Mouse (Mus musculus): ENCODE data around the gene Gatad1. TPM values are rescaled to one million over a fixed set of nuclear protein-coding genes. Genes with fewer than 3 reads are reported as not detected.
"Not testable (repeated sequence)": the region's sequence is repeated elsewhere in the genome, so short reads cannot be mapped to it uniquely, and the experiment has no call there.

The Gatad1 gene
- 10 to 100 TPM; 85.9 to 93.7 (median 90.6) TPM for total RNA-seq (2022)

- no peak for DNase-seq (ENCODE audit: low spot score)
Observed at GRCm38 (mm10) chr5:3657085-3657484, at the start of gene Gatad1. TSS of gene Gatad1 (minus strand) at chr5:3657185.

GRCm38 (mm10) chr5:3702180-3702579 is 45.2 kb upstream of the Gatad1 start:
- DNase-seq (ENCODE audit: low spot score), result no peak

DNA sequence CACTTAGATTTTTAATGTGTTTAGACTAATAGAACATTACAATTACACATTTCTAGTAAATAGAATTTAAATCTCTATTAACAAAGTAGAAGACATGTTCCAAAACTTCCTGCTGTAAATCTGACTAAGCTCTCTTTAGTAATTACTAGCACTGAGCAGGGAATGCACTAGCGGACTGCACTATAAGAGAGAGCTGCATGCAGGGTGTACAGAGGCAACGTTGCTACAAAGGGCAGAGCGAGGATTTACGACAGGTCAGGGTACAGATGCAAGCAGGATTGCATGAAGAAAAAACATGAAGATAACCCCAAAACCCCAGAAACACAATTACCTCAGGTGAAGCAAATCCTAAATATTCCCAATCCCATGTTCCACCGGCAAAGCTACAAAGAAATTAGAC is 43.0 kb upstream of the Gatad1 start:
- DNase-seq (ENCODE audit: low spot score), result no peak

GRCm38 (mm10) chr5:3696031-3696430 is 39.0 kb upstream of the Gatad1 start:
- no peak for DNase-seq (ENCODE audit: low spot score)

DNA sequence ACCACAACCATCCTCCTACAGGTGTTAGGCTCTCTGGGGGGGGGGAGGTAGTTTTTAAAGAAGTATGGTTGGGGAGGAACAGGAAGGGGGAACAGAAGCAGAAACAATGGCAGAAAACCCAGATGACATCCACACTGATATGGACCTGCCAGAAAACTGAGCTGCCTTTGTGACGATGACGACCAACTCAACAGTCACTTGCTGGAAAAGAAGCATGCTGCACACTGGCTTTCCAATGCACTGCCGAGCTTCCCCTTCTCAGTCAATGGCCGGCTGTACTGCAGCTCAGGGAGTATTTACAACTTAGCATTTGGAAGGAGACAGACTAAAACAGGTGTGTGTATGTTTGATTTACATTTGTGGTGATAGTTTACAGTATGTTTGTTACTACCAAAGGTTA is 38.2 kb upstream of the Gatad1 start:
- no peak for DNase-seq (ENCODE audit: low spot score)

DNA sequence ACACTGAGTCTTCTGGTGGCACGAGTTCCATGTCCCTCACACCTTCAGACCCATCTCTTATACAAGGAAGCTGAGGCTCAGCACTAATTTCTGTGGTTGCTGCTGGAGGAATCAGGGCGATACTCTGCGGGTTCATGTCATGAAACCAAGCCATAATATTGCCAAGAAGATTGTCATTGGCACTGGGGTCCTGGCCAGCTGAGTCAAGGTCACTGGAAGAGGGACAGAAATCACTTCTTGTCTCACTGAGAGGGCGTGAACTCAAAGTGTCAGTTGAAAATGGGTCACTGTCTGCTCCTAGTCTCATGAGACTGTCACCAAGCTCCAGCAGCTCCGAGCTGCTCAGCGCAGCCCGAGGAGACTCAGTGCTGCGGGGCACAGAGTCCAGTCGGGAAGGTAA is 36.0 kb upstream of the Gatad1 start:
- no peak for DNase-seq (ENCODE audit: low spot score)

DNA sequence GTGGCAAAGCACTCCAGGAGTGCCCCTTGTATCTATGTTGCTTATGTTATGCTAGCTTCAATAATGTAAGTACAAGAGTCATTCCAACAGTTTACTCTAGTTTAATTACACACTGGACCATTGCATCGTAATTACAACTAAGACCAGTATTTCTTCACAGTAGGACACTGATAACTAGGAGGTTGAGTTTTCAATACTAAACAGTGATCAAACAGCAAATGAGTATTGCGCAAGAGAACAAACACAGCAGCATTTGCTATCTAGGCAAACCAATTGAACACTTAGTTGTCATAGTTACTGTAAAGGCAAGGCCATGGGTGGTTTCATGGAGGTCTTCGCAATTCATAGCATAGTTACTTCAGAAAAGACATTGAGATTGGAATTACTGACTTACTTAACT is 34.3 kb upstream of the Gatad1 start:
- no peak for DNase-seq (ENCODE audit: low spot score)

- no peak for DNase-seq (ENCODE audit: low spot score)
Observed at GRCm38 (mm10) chr5:3688298-3688697, 31.3 kb upstream of the Gatad1 start.

GRCm38 (mm10) chr5:3669938-3670554 is 13.1 kb upstream of the Gatad1 start:
- DNase-seq (ENCODE audit: low spot score), result no peak

- DNase-seq (ENCODE audit: low spot score), result no peak
Observed at GRCm38 (mm10) chr5:3666585-3666984, 9.6 kb upstream of the Gatad1 start.

DNA sequence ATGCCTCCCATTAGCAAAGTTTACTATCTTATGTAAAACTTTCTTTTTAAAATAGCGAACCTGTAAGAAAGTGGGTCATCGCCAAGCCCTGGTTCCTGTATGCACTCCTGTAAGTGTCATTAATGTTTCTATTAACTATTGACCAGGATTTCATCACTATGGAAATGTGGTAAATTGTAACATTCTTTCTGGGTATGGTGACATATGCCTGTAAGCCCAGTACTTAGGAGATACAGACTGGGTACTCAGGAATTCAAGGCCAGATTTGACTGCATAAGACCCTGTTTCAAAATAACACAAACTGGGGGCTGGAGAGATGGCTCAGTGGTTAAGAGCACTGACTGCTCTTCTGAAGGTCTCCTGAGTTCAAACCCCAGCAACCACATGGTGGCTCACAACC is 8.2 kb upstream of the Gatad1 start:
- no peak for DNase-seq (ENCODE audit: low spot score)

GRCm38 (mm10) chr5:3653801-3654200 is 3.2 kb downstream of the Gatad1 start:
- DNase-seq (ENCODE audit: low spot score), result no peak

DNA sequence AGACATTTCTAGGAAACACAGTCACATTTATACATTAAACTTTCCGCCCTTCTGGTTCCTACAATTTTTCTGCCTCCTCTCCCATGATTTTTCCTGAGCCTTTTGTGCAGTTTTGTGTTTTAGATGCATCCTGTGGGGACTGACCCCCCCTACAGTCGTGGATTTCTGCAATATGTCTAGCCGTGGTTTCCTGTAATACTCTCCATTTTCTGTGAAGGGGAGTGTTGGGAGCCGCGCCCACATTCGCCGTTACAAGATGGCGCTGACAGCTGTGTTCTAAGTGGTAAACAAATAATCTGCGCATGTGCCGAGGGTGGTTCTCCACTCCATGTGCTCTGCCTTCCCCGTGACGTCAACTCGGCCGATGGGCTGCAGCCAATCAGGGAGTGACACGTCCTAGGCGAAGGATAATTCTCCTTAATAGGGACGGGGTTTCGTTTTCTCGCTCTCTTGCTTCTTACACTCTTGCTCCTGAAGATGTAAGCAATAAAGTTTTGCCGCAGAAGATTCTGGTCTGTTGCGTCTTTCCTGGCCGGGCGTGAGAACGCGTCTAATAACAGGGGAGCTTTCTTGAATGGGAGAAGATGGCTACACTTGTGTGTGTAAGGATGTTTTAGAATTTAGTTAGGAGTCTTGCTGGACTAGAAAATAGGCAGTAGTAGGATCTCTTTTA is 3.9 kb downstream of the Gatad1 start:
- DNase-seq (ENCODE audit: low spot score), result not testable (repeated sequence)

GRCm38 (mm10) chr5:3651621-3652020 is 5.4 kb downstream of the Gatad1 start:
- DNase-seq (ENCODE audit: low spot score), result no peak

DNA sequence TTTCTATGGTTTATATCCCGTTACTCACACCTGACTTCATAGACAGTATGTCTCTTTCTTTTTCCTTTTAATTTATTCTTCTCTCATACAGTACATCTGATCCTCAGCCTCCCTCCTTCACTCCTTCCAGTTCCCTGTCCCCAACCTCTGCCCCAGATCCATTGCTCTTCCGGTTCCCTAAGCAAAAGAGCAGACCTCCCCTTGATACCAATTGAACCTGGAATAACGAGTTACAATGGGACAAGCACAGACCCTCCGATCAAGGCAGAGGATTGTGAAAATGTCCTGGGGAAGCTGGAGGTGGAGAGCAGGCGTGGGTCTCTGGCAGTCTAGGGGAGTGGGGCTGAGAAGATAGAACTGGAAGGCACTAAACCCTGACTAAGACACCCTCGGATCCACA is 6.1 kb downstream of the Gatad1 start, which contains the start of gene Tmbim7:
Gene Tmbim7, plus strand, starts transcription at position 301 of the 400 bp plus-strand sequence.
- DNase-seq (ENCODE audit: low spot score), result no peak

GRCm38 (mm10) chr5:3648849-3649210 is 8.2 kb downstream of the Gatad1 start:
- no peak for DNase-seq (ENCODE audit: low spot score)

DNA sequence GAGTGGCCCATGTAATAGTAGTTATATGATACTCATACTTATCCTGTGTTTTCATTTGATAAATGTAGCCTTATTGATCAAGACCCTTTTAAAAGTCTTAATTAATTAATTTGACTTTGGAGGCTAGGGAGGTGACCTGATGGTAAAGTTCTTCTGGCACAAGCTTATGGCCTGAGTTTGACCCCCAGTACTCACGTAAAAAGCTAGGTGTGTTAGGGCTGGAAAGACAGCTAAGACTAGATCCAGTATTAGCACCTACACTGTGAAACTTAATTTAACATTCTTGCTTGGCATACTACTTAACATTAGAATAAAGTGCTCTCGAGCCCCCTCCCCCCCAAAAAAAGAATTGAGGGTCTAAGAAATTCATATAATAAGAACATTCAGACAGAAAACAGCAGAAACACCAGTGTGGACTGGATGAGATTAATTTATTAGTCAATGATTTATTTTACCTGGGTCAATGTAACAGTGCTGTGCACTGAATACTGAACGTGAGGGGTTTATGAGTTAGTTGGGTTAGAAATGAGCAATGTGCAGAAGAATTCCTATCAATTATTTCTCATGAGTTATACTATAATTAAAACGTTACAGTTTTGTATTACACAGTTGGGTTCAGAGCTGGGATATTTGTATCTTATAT is 8.7 kb downstream of the Gatad1 start:
- no peak for DNase-seq (ENCODE audit: low spot score)

DNA sequence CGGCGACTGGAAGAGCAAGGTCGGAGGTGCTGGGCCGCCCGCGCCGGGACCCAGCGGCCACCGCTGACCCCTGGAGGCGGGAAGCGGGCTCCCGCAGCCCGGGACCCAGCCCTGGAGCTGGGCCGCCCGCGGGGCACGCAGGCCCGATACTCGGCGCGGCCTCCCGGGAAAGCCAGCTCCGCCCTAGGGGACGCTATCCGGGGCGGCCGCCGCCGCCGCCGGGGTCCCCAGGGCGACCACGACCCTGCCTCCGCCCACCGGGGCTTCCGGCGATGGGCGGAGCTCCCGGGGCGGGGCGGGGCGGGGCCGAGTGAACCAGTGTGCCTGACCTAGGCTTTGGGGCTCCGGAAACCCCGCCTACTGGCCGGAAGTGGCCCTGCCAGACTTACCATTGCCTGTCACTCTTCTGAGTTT is 9.3 kb downstream of the Gatad1 start:
- DNase-seq (ENCODE audit: low spot score), result peak; percentile 87

DNA sequence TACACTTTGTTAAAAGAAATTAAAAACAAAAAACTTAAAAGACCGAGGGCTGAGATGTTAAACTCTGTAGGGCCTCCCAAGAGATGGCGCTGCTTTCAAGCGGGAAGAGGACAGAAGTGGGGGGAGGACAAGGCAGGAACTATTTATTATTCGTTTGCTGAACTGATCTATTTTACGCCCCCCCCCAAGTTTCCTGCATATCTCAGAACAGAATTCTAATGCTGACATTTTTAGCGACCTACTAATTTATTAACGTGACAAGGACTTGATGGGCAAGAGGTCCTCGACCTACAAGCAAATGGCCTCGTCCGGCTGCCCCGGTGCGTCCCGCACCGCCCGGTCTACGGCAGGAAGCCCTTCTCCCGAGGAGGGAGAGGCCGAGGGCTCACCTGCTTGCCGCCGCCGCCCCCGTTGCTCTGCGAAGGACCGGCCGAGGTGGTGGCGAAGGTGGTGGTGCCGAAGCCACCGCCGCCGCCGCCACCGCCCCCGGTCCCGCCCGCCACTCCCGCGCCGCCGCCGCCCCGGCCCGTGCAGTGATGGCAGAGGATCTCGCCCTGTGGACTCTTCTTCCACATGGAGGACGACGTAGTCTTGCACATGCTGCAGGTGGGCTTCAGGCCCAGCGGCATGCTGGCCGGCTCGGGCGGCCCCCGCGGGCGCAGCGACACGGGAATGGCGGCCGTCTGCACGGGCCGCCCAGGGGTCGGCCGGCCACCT is 9.8 kb downstream of the Gatad1 start:
- peak; percentile 33 for DNase-seq (ENCODE audit: low spot score)

GRCm38 (mm10) chr5:3646539-3646938 is 10.4 kb downstream of the Gatad1 start:
- DNase-seq (ENCODE audit: low spot score), result peak; percentile 6

GRCm38 (mm10) chr5:3645326-3645725 is 11.7 kb downstream of the Gatad1 start:
- no peak for DNase-seq (ENCODE audit: low spot score)

GRCm38 (mm10) chr5:3644621-3645020 is 12.4 kb downstream of the Gatad1 start:
- no peak for DNase-seq (ENCODE audit: low spot score)

Data from heart, adult 8-10 months (tissue).